27 mouse cellular contexts compared by ENCODE assay signal in the genomic region with DNA sequence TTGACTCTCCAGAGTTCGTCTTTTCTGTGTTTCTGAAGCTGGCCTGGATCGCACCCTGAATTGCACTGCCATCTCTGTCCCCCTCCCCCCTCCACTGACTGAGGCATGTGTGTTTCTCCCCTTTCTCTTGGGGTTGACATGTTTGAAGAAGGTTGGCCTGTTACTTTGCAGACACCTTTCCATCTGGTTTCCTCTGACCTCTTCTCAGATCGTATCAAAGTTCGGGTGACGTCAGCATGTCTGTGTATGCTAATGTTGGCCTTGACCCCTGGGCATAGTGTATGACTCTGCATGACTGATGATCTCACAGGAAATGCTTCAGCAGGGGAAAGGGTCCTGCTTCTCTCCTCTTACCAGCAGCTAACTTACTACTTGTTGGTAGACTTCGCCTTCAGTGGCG. TPM values are rescaled to one million over a fixed set of nuclear protein-coding genes. Genes with fewer than 3 reads are reported as not detected.
DNase-seq lines count a peak whose midpoint lies in the region; ATAC-seq and TF ChIP-seq lines count a peak whose summit lies in the region.
"Had no signal": no experiment of that assay in that cellular context is flagged by ENCODE, and none has a peak within 500 bp of the region (broad histone marks: within the 10 kb centered on the region; RNA-seq: fewer than 3 reads in every experiment).

No protein-coding gene starts in this region.

- 45% methylated on average over 7 of the region's 7 CpGs for WGBS in bone marrow, adult 2 months
- WGBS in hindbrain, embryonic 11.5 days: 84% methylated on average over 7 of the region's 7 CpGs
- 94% methylated on average over 7 of the region's 7 CpGs for WGBS in forebrain, embryonic 16.5 days

- ATAC-seq in monocyte, adult 5-6 weeks (replicated peaks; ENCODE audit: insufficient number of reproducible peaks, low FRiP score, low TSS enrichment, poor library complexity, severe bottlenecking): peak; percentile 46; the same call in 1 of the 2 replicates
- ATAC-seq in hindbrain, embryonic 11.5 days (ENCODE audit: low FRiP score): no peak
- no peak for ATAC-seq in forebrain, embryonic 16.5 days
- ATAC-seq: forebrain, postnatal 0 days; Patski had no signal

- H3K27me3 ChIP-seq in hindbrain, embryonic 11.5 days (ENCODE audit: control insufficient read depth, insufficient read depth, low read length): no peaks in the 10 kb centered on the region
- H3K27me3 ChIP-seq in forebrain, embryonic 16.5 days (replicated peaks; ENCODE audit: control insufficient read depth, insufficient read depth, low read length): no peaks in the 10 kb centered on the region
- H3K27me3 ChIP-seq: embryonic facial prominence, embryonic 13.5 days; heart, embryonic 12.5 days; hindbrain, embryonic 13.5 days; limb, embryonic 15.5 days; lung, embryonic 15.5 days; midbrain, embryonic 12.5 days; Patski had no signal

- TF ChIP-seq POLR2A in bone marrow, adult 2 months (IDR thresholded peaks at IDR 0.05; ENCODE audit: borderline replicate concordance, control insufficient read depth, low read depth, low read length): no peak

- TF ChIP-seq CTCF in bone marrow, adult 2 months (IDR thresholded peaks at IDR 0.05; ENCODE audit: control insufficient read depth, insufficient read depth, low read length): no peak

- no peaks in the 10 kb centered on the region for H3K9me3 ChIP-seq in hindbrain, embryonic 11.5 days (ENCODE audit: control insufficient read depth, low read length)
- no peaks in the 10 kb centered on the region for H3K9me3 ChIP-seq in forebrain, embryonic 16.5 days (ENCODE audit: control insufficient read depth, low read length)
- H3K9me3 ChIP-seq: embryonic facial prominence, embryonic 13.5 days; hindbrain, embryonic 13.5 days; limb, embryonic 15.5 days; lung, embryonic 15.5 days; midbrain, embryonic 12.5 days had no signal

- H3K4me2 ChIP-seq in hindbrain, embryonic 11.5 days (replicated peaks; ENCODE audit: low read depth, low read length): no peak overlapping the region
- no peak overlapping the region for H3K4me2 ChIP-seq in forebrain, embryonic 16.5 days (ENCODE audit: low read length)
- H3K4me2 ChIP-seq: embryonic facial prominence, embryonic 13.5 days; heart, embryonic 12.5 days; hindbrain, embryonic 13.5 days; limb, embryonic 15.5 days; lung, embryonic 15.5 days; midbrain, embryonic 12.5 days had no signal

- no peak overlapping the region for H3K4me3 ChIP-seq in bone marrow, adult 2 months (replicated peaks; ENCODE audit: control insufficient read depth, low read depth, low read length)
- H3K4me3 ChIP-seq in hindbrain, embryonic 11.5 days (ENCODE audit: low read depth, low read length): no peak overlapping the region
- H3K4me3 ChIP-seq in forebrain, embryonic 16.5 days (replicated peaks; ENCODE audit: low read length): no peak overlapping the region
- H3K4me3 ChIP-seq: embryonic facial prominence, embryonic 13.5 days; gastrocnemius, adult 2 months; heart, embryonic 12.5 days; hindbrain, embryonic 13.5 days; limb, embryonic 15.5 days; lung, embryonic 15.5 days; midbrain, embryonic 12.5 days; myocyte had no signal

- H3K4me1 ChIP-seq in bone marrow, adult 2 months (ENCODE audit: control insufficient read depth, insufficient read depth, low read length): peaks cover 12% of the 10 kb centered on the region; the same call in 1 of the 2 replicates
- H3K4me1 ChIP-seq in hindbrain, embryonic 11.5 days (replicated peaks; ENCODE audit: control insufficient read depth, insufficient read depth, low read length): no peaks in the 10 kb centered on the region
- H3K4me1 ChIP-seq in forebrain, embryonic 16.5 days (replicated peaks; ENCODE audit: control insufficient read depth, insufficient read depth, low read length): no peaks in the 10 kb centered on the region
- H3K4me1 ChIP-seq: embryonic facial prominence, embryonic 13.5 days; heart, embryonic 12.5 days; hindbrain, embryonic 13.5 days; limb, embryonic 15.5 days; lung, embryonic 15.5 days; midbrain, embryonic 12.5 days had no signal

- peak; percentile 89 for DNase-seq in 416B (ENCODE audit: low read depth)
- DNase-seq in A20 (ENCODE audit: low read depth, low spot score): peak; percentile 44
- DNase-seq in hindbrain, embryonic 11.5 days (ENCODE audit: low spot score): no peak
- no peak for DNase-seq in right cerebral cortex, postnatal 36 days (ENCODE audit: low spot score in 2 of 2)
- DNase-seq: adrenal gland, postnatal 14 days; cerebellum, adult 11-12 months; cerebellum, postnatal 36 days; forebrain, postnatal 0 days; gastrocnemius, adult 2 months; heart, adult 11 months; heart, postnatal 14 days; kidney, postnatal 36 days; lung, postnatal 4 days; right cerebral cortex, postnatal 14 days had no signal

- no peak overlapping the region for H3K9ac ChIP-seq in hindbrain, embryonic 11.5 days (ENCODE audit: low read depth, low read length)
- H3K9ac ChIP-seq in forebrain, embryonic 16.5 days (replicated peaks; ENCODE audit: low read depth, low read length): no peak overlapping the region
- H3K9ac ChIP-seq: embryonic facial prominence, embryonic 13.5 days; forebrain, postnatal 0 days; heart, embryonic 12.5 days; hindbrain, embryonic 13.5 days; limb, embryonic 15.5 days; lung, embryonic 15.5 days; midbrain, embryonic 12.5 days had no signal

- peak overlapping the region; percentile 57; the same call in 1 of the 2 replicates for H3K27ac ChIP-seq in bone marrow, adult 2 months (ENCODE audit: control insufficient read depth, insufficient read depth, low read depth, low read length, poor library complexity)
- no peak overlapping the region for H3K27ac ChIP-seq in hindbrain, embryonic 11.5 days (ENCODE audit: low read depth, low read length)
- H3K27ac ChIP-seq in forebrain, embryonic 16.5 days (ENCODE audit: low read length): no peak overlapping the region
- H3K27ac ChIP-seq: embryonic facial prominence, embryonic 13.5 days; gastrocnemius, adult 2 months; hindbrain, embryonic 13.5 days; limb, embryonic 15.5 days; lung, embryonic 15.5 days; midbrain, embryonic 12.5 days; stomach, postnatal 0 days had no signal

- H3K36me3 ChIP-seq in hindbrain, embryonic 11.5 days (ENCODE audit: control insufficient read depth, insufficient read depth, low read length): no peaks in the 10 kb centered on the region
- no peaks in the 10 kb centered on the region for H3K36me3 ChIP-seq in forebrain, embryonic 16.5 days (ENCODE audit: control insufficient read depth, insufficient read depth)
- H3K36me3 ChIP-seq: embryonic facial prominence, embryonic 13.5 days; heart, embryonic 12.5 days; hindbrain, embryonic 13.5 days; limb, embryonic 15.5 days; lung, embryonic 15.5 days; midbrain, embryonic 12.5 days had no signal

RNA-seq across cellular contexts. Expression of gene Plac8, which starts 11.0 kb away (rescaled TPM):
- 49.3 and 141 TPM in 2 replicates for polyA plus RNA-seq in bone marrow, adult 2 months (2011; ENCODE audit: insufficient read depth, insufficient read length, low replicate concordance, missing spikeins)
- 887 to 1,580 TPM (median 1,277 TPM) in 3 replicates for total RNA-seq in monocyte, adult 5-6 weeks (2017)
- polyA plus RNA-seq in hindbrain, embryonic 11.5 days (2014; fragmentation: Nextera tagmentation; extraction: Ambion mirVana): 3.0 and 3.9 TPM in 2 replicates
- 0.41 TPM in 1 of 2 replicates, not detected in the other for polyA plus RNA-seq in forebrain, embryonic 16.5 days (2015; fragmentation: Nextera tagmentation; extraction: Ambion mirVana)
- total RNA-seq: gastrocnemius, adult 2 months; left cerebral cortex, postnatal 36 days had no signal

Comparison
In these comparisons a context has a peak if more than half of its experiments do, and no peak if none do; other contexts are left out.
1. DNase-seq: peak in 416B (single experiment) and A20 (single experiment); none in hindbrain, embryonic 11.5 days (single experiment) and right cerebral cortex, postnatal 36 days (0 of 2).
2. RNA of gene Plac8, which starts 11.0 kb away (polyA plus RNA-seq): 49.3 to 141 TPM in bone marrow, adult 2 months; 3.0 to 3.9 TPM in hindbrain, embryonic 11.5 days and 0.41 TPM in forebrain, embryonic 16.5 days; every median in the first group is over 10 times any median in the second.